Mouse (Mus musculus) kidney, postnatal 14 days (tissue): Measurements from ENCODE around the gene Gdf9.

Experiments used
- DNase-seq: peaks from one replicate; pipeline ENCODE4 v3.0.0; 2022; ENCODE audit warnings: mixed read lengths

Gdf9 gene

DNA sequence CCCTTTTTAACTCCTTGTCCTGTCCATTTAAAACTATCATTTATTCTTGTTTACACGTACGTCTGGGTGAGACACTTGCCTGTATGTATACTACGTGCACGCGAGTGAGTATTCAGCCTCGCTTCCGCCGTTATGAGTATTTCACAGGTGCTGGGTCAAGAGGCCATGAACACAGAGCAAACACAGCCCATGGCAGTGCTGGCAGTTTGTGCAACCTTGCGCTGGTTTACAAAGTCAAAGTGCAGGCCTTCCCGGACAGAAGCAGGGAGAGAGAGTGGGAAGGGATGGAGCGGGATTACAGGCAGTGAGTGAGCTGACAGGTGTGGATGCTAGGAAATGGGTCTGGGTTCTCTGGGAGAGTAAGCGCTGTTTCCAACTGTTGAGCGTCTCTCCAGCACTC is 15.4 kb downstream of the Gdf9 start:
- no peak for DNase-seq

DNA sequence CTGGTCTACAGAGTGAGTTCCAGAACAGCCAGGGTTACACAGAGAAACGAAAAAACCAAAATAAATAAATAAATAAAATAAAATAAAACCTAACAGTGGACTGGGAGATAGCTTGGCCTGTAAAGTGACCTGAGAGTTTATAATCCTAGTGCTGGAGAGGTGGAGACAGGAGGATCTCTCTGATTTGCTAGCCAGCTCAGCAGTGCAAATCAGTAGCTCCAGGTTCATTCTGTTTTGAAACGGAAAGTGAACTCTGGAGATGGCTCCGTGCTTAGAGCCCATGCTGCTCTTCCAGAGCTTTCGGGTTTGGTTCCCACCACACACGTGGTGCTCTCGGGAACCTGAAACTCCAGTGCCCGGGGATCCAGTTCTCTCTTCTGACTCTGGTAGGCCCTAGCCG is 17.2 kb downstream of the Gdf9 start:
- DNase-seq: no peak

DNA sequence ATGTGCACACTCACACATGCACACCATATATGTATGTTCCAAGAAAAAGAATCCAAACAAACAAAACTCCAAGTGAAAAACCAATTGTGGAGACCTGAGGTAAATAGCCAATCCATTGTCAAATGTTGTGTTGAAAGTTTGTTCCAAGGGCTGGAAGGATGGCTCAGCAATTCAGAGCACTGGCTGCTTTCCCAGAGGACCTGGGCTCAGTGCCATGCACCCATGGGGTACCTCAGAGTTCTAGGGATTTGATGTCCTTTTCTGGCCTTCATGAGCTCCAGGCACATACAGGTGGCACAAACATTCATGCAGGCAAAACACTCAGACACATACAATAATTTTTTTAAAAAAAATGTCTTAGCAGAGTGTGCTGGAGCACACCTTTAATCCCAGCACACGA is 17.7 kb downstream of the Gdf9 start:
- peak; percentile 77 for DNase-seq

DNA sequence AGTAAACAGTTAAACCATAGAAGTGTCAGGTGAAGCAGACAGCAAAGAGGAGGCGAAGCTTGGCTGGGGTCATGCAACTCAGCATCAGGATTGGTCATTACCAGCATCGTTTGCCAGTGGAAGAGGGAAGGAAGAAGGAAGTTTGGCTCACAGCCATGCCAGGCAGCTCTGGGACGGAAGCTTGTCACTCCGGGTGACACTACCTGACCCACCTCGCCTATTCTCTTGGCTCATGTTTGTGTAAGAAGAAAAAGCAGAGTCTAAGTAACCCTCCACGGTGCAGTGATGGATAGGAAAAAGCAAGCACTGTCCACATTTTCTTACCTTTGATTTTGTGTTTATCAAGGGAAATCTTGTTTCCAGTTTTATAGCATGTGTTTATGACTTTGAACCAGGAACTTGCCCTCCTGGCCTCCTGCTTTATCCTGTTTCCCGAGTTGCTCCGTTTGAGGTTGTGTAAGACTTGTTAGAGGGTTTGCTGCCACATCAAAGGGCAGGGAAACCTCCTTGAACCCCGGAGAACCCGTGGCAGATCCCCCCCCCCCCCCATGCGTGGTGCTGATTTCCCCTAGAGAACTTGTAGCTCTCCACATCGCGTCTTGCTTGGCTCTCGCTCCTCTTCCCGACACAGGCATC is 19.4 kb downstream of the Gdf9 start:
- no peak for DNase-seq

DNA sequence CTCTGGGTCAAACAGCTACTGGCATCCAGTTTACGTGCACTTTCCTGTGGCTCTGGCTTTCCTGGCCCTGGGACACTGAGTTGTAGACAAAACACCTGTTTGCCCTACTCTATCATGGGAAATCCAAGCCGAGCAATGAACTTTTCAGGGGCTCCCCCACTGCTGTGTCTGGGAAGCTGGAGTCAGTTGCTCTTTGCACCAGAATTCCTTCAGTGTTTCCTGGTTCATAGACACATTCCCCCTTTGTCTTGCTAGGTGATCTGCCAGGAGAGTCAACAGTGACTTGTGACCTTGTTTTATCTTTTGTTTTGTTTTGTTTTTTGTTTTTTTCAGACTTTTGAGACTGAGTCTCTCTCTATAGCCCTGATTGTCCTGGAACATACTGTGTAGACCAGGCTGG is 20.5 kb downstream of the Gdf9 start:
- DNase-seq: no peak

DNA sequence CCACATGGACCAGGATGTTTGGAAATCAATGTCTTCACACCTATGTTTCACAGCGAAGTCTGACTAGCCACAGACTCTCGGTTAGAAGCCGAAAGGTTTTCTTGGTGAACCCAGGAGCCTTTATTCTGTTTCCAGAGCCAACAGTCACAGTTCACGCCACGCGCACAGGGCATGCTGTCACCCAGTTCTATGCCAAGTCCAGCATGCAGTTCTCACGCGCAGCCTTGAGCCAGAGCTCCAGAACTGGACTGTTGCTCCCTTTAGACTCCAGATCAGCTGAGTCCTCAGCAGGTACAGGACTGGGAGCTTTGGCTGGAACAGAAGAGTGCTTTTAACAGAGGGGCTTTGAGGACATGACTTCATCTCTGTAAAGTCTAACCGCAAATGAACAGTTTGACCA is 21.6 kb downstream of the Gdf9 start:
- DNase-seq: no peak

DNA sequence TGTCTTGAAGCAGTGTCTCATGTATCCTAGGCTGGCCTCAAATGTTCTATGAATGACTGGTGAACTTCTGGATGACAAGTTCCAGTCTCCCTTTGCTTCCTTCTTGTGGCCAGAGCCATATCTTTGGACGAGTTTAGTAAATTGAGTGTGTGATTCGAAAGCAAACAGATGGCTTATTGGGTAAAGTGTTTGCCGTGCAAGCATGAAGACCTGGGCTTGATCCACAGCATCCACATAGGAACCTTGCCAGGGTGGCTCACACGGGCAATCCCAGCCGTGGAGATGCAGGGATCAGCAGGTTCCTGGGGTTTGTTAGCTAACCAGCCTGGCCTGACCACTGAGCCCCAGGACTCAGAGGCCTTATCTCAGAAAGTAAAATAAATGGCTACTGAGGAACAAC is 22.2 kb downstream of the Gdf9 start:
- DNase-seq: no peak

DNA sequence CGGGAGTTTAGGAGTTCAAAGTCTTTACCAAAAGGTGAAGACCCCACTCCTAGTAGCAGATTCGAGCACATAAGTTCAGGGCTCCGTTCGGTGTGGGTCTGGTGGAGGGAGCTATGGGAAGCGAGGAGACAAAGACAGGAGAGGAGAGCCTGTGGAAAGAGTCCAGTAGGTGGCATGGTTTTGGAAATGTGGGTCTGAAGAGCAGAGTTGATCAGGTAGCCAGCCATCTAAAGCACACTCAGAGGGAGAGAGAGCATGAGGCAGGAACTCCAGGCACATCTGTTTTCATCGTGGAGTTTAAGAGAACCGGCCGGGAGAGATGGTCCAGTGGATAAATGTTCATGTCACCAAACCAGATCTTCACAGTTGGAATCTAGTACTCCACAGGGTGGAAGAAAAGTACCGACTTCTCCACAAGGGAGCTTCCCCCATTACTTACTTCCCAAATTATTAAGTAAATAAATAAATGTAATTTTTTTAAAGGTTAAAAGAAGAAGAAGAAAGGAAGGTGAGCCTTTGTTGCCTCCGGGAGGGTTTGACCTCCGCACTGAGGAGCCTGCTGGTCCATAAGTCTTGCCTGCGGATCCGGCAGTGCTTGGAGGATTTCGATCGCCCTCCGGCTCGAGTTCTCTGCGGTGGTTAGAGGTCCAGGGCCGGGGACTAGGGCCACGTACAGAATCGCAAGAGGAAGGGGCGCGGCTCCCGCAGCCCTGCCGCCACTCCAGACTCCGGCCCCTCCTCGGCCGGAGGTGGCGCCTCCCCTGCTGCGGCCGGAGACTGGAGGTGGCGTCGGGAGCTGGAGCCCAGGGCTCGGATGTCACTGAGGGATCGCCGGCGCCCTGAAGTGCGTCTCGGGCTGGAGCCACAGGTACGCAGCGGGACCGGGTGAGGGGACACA is 25.9 kb downstream of the Gdf9 start, which contains the start of the genes Gm10447 and Shroom1:
Gene Gm10447, minus strand, starts transcription at position 637 of the 898 bp plus-strand sequence.
Gene Shroom1, plus strand, starts transcription at position 732 of the 898 bp plus-strand sequence.
- DNase-seq: peak; percentile 73

DNA sequence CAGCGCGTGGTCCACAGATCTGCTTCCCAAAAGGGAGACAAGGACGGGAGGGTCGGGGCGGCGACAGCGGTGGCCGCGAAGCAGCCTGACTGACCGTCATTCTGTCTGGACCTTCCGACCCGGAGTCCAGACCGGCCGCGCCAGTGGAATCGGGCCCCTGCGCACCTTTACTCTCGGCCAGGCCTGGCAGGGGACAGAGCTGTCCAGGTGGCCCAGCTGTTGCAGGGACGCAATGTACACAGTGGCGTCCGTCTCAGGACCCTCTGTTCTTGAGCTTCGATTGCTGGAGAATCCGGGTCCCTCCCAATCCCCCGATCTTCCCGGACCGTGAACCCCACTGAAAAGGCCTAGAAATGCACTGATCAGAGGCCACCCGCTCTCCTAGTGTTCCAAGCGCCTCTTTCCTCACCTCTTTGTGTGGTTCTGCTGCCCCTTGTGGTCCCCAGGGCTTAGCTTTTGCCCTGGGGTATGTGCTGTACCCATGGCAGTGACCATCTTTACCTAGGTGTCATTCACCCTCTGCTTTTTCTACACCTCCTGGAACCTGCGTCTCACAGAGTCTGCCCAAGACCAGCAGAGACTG is 26.6 kb downstream of the Gdf9 start:
- no peak for DNase-seq

DNA sequence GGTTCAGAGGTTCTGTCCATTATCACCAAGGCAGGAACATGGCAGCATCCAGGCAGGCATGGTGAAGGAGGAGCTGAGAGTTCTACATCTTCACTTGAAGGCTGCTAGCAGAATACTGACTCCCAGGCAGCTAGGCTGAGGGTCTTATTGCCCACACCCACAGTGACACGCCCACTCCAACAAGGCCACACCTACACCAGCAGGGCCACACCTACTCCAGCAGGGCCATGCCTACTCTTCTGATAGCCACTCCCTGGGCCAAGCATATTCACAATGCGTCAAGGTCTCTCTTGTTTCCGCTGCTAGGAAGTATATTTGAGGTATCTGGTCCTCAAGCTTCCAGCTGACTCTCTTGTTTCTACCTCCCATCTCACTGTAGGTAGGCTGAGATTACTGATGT is 28.2 kb downstream of the Gdf9 start:
- no peak for DNase-seq

DNA sequence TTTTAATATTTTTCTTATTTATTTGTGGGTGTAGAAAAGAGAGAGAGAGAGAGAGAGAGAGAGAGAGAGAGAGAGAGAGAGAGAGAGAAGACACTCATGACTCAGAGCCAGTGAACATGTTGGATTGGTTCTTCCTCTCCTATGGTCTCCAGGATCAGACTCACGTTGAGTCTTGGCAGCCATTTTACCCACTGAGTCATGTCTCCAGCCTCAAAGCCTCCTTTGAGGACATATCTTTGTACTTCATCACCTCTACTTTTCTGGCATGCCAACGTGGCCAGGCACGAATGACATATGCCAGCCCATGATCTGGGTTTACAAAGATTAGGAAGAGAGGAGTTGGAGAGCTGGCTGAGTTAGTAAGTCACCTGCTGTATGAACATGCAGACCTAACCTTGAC is 29.4 kb downstream of the Gdf9 start:
- DNase-seq: no peak

DNA sequence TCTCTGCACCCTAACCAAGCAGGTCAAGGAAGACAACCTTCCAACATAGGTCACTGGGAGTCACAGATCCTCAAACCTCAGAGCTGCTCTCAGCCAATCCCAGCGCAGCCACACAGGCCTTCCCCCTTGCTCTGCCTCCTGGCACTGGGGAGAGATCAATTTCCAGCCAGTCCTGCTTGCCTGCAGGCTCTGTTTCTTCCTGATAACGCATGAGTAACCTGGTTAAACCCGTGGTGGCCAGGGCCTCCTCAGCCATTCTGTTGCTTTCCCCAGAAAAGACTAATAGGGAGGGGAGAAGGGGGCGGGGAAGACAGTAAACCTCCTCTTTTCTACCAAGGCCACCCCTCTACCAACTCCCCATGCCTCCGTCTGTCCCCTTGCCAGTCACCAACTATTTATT is 30.9 kb downstream of the Gdf9 start:
- DNase-seq: no peak

DNA sequence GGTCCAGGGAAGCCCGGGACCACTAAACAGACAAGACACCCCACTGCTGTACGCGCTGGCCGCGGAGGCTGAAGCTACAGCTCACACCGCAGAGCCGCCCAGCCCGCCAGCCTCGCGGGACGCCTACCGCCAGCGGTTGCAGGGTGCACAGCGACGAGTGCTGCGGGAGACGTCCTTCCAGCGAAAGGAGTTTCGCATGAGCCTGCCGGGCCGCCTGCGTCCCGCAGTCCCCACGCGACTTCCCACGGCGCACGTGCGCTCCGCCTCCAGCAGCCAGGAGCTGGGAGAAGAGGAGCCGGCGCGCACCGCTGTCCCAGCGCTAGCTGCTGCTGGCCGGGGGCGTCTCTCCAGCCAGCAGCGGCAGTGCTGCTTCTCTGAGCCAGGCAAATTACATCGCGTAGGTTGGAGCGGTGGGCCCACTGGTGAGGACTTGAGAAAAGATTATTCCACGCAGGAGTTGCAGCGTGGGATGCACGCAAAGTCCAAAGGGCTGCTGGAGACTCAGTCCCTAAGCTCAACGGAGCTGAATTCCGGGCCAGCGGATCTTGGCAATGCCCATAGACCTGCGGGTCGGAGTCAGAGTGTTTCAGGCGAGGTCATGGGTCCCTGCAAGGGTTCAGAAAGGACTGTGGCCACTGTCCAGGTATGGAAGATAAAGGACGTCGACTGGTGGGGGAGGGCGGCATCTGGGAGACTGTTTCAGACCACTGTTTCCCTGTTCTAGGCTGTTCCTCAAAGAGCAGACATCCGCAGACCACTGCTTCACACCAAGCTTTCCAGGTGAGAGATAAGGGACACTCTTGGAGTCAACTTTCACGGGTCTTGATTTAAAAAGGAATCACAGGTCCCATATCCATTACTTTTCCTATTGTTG is 33.0 kb downstream of the Gdf9 start:
- no peak for DNase-seq

DNA sequence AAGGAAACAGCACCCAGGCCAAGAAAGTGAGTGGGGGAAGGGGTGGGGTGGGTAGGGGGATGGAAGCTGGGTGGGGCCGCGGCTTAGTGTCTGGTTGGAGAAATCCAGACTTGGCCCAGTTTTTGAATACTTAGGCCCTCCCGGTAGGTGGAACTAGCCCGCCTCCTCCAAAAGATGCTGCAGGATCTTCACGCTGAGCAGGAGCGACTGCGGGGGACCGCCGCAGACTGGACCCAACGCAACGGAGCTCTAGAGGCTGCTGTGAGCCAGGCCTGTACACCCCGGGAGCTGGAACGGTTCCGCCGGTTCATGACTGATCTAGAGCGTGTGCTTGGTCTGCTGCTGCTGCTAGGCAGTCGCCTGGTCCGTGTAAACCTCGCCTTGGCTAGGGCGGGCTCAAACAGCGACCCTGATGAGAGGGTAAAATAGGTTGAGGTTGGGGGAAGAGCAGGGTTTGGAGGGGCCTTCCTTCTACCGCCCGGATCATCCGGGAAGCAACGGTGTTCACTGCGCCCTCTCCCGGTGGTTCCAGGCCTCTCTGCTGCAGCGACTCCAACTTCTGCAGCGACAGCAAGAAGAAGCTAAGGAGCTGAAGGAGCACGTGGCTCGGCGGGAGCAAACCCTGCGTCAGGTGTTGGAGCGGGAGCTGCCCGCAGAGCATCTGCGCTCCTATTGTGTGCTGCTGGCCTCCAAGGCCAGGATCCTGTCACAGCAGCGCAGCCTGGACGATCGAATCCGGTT is 35.6 kb downstream of the Gdf9 start:
- peak; percentile 81 for DNase-seq

DNA sequence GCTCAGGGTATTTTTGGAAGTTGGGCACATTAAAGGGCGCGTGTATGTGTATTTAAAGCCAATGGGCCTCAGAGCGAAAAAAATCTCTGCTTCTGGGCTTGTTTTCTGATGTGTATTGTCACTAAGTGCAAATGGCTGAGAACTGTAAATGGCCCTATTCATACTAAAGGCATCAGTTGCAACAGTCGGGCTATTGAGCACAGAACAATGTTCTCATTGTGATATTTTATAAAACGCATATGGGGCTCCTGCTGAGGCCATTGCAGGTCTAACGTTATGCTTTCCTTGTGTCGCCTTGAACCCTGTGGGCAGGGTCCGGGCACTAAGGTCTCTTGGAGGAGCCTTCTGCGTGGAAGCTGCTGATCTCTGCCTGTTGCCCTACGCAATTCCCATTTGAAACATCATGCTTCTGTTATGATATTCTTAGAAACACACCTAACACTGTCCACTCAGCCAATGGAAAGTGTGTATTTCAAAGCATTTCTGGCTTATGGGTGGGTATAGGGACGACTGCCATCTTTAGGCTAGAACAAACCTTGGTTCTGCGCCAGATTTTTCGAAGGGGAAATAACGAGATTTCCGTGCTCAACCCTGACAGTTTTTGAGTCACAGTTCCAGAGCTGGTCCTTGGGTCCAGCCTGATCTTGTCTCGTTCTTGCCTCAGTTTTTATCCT is 38.6 kb downstream of the Gdf9 start:
- DNase-seq: no peak

DNA sequence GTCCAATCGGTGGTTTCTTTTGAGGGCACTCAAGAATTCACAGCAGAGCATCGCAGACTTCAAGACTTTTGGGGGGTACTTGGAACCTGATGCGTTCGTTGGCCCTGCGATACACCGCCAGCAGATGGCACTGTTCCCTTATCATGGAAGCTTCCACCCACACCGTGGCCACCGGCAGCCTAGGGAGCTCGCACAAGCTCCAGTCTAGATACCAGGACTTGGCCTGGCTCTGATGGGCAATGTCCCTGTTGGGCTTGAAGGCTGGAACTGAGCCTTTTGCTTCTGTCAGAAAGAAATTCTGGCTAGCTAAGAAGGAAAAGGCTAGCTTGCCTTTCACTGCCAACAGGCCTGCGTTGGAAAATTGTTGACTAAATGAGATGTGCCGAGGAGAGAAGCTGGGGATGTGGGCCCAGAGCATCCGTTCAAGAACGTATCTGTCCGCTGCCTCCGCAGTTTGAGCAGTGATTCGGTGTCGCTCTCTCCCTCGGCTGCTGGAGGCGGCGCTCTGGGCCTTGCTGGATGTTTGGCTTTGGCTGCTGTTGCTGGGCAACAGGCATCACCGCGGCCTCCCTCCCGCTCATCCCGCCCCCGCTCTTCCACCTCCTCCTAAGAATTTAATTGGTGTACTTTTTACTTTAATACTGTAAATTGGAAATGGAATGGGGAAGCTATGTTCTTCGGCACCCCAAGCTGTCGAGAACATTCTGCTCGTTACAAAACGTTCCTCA is 39.3 kb downstream of the Gdf9 start, which contains the start of gene Gm9837:
Gene Gm9837, minus strand, starts transcription at position 512 of the 728 bp plus-strand sequence.
- peak; percentile 91 for DNase-seq

DNA sequence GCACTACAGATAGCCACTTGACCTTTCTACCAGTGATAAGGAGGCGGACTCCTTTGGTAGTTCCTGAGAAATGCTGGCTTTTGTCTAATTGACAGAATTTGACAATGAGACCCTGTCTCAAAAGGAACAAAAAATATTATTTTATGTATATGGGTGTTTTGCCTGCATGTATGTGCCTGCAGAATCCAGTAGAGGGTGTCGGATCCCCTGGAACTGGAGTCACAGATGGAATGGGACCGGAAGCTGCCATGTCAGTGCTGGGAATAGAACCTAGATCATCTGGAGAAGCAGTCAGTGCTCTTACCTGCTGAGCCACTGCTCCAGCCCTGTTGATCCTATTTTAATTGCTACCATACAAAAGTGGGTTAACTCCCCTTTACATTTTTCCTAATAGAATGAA is 41.9 kb downstream of the Gdf9 start:
- DNase-seq: no peak

DNA sequence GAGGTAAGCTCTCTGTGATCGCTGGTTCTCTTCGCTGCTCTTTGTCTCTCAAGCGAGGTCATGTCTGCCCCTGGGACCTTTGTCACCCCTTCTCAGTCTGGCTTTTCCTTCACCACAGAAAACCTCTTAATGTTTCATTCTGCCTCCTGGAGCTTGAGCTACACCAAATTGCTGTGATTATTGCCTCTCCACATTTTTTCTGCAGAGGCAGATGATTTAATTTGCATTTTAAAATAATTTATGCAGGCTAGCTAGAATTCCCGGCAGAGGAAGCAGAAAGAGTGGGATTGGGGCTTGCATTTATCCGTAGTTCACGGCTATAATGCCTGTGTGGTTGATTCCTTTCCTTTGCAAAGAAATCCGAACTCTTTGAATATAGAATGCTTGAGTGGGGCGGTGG is 44.8 kb downstream of the Gdf9 start:
- no peak for DNase-seq

DNA sequence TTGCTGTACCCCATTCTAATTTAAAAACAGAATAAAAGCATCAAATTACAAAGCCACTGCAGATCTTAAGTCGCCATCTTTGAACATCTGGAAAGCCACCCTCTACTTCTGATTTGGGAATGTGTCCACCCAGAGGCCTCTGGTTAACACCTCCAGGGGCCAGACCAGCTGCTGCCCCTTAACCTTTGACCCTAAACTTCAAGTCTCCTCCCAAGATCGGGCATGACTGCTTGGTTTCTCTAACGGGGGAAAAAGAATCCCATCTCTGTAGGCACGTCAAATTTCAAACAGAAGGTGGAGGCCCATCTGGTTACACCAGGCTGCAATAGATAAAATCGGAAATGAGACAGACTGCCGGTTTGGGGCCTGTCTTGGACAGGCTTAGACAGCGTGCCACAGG is 47.0 kb downstream of the Gdf9 start:
- no peak for DNase-seq

DNA sequence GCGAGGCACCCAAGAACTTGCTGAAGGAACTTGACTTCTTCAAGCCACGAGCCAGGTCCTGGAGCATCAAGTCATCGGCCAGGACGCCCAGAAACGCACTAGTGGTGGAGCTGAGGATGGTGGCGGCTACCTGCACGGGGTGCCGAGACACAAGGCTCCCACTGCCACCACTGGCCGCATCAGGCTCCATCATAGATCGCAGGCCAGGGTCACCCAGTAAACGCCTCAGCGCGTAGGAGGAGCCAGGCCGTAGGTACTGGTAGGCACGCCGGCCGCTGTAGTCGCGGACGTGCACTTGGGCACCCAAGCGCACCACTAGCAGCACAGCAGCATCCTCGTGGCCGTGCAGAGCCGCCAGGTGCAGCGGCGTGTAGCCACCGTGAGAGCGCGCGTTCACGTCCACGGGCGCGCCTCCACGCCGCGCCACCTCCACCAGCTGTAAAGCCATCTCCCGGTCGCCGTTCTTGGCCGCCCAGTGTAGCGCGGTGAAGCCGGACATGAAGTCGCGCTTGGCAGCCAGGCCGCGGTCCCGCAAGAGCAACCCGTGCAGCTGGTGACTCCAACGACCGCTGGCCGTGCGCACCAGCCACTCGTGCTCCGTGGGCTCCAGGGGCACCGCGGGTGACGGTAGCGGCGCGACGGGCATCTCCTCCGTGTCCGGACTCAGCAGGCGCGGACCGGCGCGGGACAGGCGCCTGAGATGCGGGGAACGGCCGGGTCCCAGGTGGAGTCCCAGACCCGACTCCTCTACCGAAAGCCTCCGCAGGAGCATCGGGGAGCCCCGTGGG is 47.8 kb downstream of the Gdf9 start:
- no peak for DNase-seq
